Mouse (Mus musculus) liver, postnatal 0 days (tissue): ENCODE data around the gene Pde6d.

Experiments used
- CTCF ChIP-seq: sonication (generic); IDR thresholded peaks from 2 replicates; pipeline ENCODE4 v1.5.1; 2016; ENCODE audit warnings: antibody characterized with exemption, low read depth
- EP300 ChIP-seq: IDR thresholded peaks from 2 replicates; pipeline ENCODE4 v1.6.1; 2016; ENCODE audit warnings: antibody characterized with exemption, low read depth, mild to moderate bottlenecking

DNA sequence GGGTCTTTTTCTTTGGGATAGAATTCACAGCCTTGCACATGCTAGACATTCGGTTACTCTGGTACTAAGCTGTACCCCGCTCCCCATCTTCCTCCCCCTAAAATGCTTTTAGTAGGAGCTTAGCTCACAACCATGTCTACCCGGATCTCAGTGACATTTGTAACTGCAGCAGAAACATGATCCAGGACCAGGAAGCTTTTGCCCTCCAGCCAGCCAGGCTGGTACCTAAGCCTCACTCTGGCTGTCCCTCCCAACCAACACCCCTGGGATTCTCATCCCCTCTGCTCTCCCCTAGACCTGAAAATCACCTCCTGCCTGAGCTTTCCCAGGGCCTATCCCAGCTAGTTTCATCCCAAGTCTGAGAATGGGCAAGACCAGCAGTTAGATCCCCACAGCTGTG is 88.6 kb downstream of the Pde6d start:
- TF ChIP-seq CTCF = no peak
- no peak for TF ChIP-seq EP300
